Mouse (Mus musculus) liver, embryonic 16.5 days (tissue): ENCODE results near the gene Pik3ap1. TPM values are rescaled to one million over a fixed set of nuclear protein-coding genes. Genes with fewer than 3 reads are reported as not detected.
"Not testable (repeated sequence)": the region's sequence is repeated elsewhere in the genome, so short reads cannot be mapped to it uniquely, and the experiment has no call there.

Source experiments
- ATAC-seq: fragments of 200-750 bp; cut with Nextera tagmentation; 2 replicates; pipeline ENCODE4 v1.8.0; 2017; ENCODE audit warnings: low read depth, mild to moderate bottlenecking, moderate number of reproducible peaks, moderate library complexity
- H3K27ac ChIP-seq: fragments of 300-500 bp; sonication (generic); 2 replicates; pipeline ENCODE4 v1.5.1; 2014; ENCODE audit warnings: mild to moderate bottlenecking, low read length
- H3K27me3 ChIP-seq: fragments of 300-500 bp; sonication (generic); 2 replicates; pipeline ENCODE4 v1.6.1; 2014; ENCODE audit warnings: low read depth, low read length, mixed read lengths; ENCODE audit not compliant: control insufficient read depth, insufficient read depth
- H3K36me3 ChIP-seq: fragments of 300-500 bp; sonication (generic); 2 replicates; pipeline ENCODE4 v1.6.1; 2014; ENCODE audit warnings: mild to moderate bottlenecking; ENCODE audit not compliant: control insufficient read depth, insufficient read depth
- H3K4me1 ChIP-seq: fragments of 300-500 bp; sonication (generic); 2 replicates; pipeline ENCODE4 v1.6.1; 2014; ENCODE audit warnings: low read depth, low read length, mixed read lengths; ENCODE audit not compliant: control insufficient read depth
- H3K4me2 ChIP-seq: fragments of 300-500 bp; sonication (generic); 2 replicates; pipeline ENCODE4 v1.6.1; 2014; ENCODE audit warnings: low read depth, low read length, mixed read lengths
- H3K4me3 ChIP-seq: fragments of 300-500 bp; sonication (generic); 2 replicates; pipeline ENCODE4 v1.5.1; 2014; ENCODE audit warnings: low read depth, mild to moderate bottlenecking, low read length
- H3K9ac ChIP-seq: fragments of 300-500 bp; sonication (generic); 2 replicates; pipeline ENCODE4 v1.6.1; 2014; ENCODE audit warnings: low read depth, low read length
- H3K9me3 ChIP-seq: fragments of 300-500 bp; sonication (generic); replicated peaks from 2 replicates; pipeline ENCODE4 v1.6.1; 2016; ENCODE audit warnings: low read length; ENCODE audit not compliant: control insufficient read depth
- WGBS: fragments of 180-500 bp; shearing (Covaris S2); extraction: QIAGEN DNeasy Blood & Tissue Kit; methylation state at CpG from one replicate; pipeline ENCODE4 v1.1.7; 2014; ENCODE audit not compliant: insufficient replicate concordance; 5-methylcytosine and 5-hydroxymethylcytosine counted together
- polyA plus RNA-seq: library from polyadenylated mRNA; unstranded; fragments of >200 nt; fragmentation: Nextera tagmentation; extraction: Ambion mirVana; gene quantifications from 2 replicates; pipeline ENCODE4 v1.2.1, GENCODE M21; 2015

Gene Pik3ap1
- polyA plus RNA-seq: 14.9 and 17.9 TPM in 2 replicates

DNA sequence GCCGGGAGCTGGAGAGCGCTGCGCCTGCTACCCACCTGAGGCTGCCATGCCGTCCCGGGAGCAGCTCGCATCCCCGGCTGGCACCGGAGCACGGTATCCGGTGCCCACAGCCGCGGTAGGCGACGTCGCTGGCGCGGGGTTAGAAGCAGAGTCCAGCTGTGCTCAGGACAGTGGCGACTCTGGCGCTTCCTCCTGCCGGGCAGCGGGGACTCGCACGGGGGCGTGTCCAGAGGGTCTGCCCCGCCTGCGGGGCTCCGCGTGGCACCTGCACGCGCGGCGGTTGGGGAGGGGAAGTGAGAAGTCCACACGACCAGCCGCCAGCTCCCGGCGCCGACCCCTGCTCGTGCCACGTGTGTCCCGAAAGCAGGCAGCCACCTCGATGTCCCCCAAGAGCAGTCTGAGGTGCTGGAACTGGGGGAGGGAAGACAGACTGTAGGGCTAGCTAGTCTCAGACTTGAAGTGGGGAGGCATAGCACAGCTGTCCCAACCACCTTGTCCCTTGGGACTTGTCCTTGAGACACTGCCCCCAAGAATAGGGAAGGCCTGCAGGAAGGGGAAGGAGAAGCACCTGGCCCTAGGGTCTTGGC, at the start of gene Pik3ap1:
Gene Pik3ap1, minus strand, starts transcription at position 181 of the 587 bp plus-strand sequence.
- peak; percentile 52 for ATAC-seq
- Histone ChIP-seq H3K4me1 (peaks cover 16% of the 10 kb centered on the region), H3K4me3 (peak within 1 kb of the TSS; percentile 63)

DNA sequence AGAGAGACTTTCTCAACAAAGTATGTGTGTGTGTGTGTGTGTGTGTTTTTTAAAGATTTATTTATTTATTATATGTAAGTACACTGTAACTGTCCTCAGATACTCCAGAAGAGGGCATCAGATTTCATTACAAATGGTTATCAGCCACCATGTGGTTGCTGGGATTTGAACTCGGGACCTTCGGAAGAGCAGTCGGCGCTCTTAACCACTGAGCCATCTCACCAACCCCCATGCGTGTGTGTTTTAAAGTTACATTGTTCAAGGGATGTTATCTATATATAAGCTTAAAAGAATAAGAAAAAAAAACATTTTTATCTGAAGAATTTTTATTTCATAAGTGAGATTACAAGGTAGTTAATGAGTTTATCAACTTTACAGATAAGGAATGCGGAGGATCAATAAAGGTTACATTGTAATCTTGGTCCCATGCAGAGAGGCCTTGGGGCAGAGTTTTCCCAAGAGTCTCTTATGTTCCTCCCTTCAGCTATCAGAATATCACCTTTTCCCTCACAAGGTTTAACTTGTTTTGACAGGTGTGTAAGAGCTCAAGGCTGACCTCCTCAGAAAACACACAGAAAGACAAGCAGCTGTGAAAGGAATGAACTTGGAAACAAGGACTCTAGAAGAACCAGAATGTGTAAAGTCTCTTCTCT, 46.7 kb upstream of the Pik3ap1 start:
- H3K27ac ChIP-seq, ATAC-seq, H3K4me2 ChIP-seq, H3K4me3 ChIP-seq, H3K9ac ChIP-seq, H3K4me1 ChIP-seq, H3K9me3 ChIP-seq, H3K27me3 ChIP-seq, H3K36me3 ChIP-seq: not testable (repeated sequence)
- WGBS: no CpG with 5 or more reads among the region's 6 CpGs

More for the DNA sequence above, at the start of gene Pik3ap1:
- Histone ChIP-seq H3K9ac (peak within 1 kb of the TSS; percentile 62), H3K27ac (peak within 1 kb of the TSS; percentile 53), H3K36me3 (no peaks in the 10 kb centered on the region), H3K4me2 (peak within 1 kb of the TSS; percentile 61), H3K27me3 (no peaks in the 10 kb centered on the region; the same call in 1 of the 2 replicates), H3K9me3 (no peaks in the 10 kb centered on the region)
- WGBS: under 1% methylated on average over 40 of the region's 41 CpGs

DNA sequence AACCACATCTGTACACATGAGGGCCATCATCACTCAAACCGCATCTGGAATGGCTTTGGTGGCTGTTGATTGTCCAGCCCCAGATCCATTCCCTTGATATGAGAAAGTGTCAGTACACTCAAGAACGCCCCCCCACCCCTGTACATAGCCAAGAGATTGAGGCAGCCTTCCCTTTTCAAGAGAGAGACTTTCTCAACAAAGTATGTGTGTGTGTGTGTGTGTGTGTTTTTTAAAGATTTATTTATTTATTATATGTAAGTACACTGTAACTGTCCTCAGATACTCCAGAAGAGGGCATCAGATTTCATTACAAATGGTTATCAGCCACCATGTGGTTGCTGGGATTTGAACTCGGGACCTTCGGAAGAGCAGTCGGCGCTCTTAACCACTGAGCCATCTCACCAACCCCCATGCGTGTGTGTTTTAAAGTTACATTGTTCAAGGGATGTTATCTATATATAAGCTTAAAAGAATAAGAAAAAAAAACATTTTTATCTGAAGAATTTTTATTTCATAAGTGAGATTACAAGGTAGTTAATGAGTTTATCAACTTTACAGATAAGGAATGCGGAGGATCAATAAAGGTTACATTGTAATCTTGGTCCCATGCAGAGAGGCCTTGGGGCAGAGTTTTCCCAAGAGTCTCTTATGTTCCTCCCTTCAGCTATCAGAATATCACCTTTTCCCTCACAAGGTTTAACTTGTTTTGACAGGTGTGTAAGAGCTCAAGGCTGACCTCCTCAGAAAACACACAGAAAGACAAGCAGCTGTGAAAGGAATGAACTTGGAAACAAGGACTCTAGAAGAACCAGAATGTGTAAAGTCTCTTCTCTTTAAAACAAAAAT, 41.2 kb upstream of the Pik3ap1 start:
- H3K27me3 ChIP-seq, H3K9ac ChIP-seq, H3K27ac ChIP-seq, H3K4me1 ChIP-seq, H3K4me2 ChIP-seq, H3K4me3 ChIP-seq, H3K36me3 ChIP-seq, ATAC-seq, H3K9me3 ChIP-seq: not testable (repeated sequence)
- WGBS: no CpG with 5 or more reads among the region's 8 CpGs

DNA sequence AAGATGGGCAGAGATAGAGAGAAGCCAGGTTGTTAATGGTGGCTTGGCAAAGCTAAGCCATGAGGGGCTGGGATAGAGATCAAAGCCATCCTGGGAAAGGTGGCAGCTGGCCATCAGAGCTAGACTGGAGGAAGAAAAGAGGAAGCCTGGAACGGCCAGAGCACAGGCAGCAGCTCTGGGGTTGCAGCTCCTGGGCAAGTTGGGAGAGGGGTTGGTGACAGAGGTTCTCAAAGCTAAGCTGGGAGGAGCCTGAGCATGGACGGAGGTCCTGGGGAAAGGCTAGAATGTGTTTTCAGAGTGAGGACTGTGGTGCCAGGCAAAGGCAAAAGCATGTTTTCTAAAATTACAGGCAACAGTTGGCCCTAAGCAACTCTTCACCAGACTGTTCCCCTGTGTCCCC, 36.4 kb upstream of the Pik3ap1 start:
- Histone ChIP-seq H3K9me3 (no peaks in the 10 kb centered on the region), H3K4me2 (no peak overlapping the region), H3K27ac (no peak overlapping the region), H3K36me3 (no peaks in the 10 kb centered on the region), H3K9ac (no peak overlapping the region), H3K4me1 (no peaks in the 10 kb centered on the region), H3K27me3 (no peaks in the 10 kb centered on the region), H3K4me3 (no peak overlapping the region)
- ATAC-seq: no peak
- 27% methylated on average over 2 of the region's 2 CpGs for WGBS

DNA sequence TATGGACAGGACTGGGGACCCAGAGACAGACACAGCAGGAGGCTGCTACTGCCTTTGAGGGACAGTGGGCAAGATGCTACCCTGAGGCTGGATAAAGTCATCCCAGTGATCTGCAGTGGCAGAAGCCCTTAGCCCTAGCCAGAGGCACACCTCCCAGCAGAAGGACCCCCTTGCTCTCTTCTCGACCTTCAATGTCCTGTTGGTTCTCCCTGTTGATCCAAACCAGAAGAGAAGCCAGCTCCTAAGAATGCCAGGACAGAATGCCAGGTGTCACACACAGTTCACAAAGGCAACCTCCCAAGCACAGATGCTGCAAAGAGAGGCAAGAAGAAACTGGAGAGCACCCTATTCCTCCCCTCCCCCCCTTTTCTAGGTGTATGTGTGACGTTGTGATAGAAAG, 33.9 kb upstream of the Pik3ap1 start:
- 44% methylated on average over 2 of the region's 2 CpGs for WGBS
- Histone ChIP-seq H3K27me3 (no peaks in the 10 kb centered on the region), H3K27ac (no peak overlapping the region), H3K36me3 (no peaks in the 10 kb centered on the region), H3K4me1 (no peaks in the 10 kb centered on the region), H3K4me3 (no peak overlapping the region), H3K9me3 (no peaks in the 10 kb centered on the region), H3K9ac (no peak overlapping the region), H3K4me2 (no peak overlapping the region)
- no peak for ATAC-seq

DNA sequence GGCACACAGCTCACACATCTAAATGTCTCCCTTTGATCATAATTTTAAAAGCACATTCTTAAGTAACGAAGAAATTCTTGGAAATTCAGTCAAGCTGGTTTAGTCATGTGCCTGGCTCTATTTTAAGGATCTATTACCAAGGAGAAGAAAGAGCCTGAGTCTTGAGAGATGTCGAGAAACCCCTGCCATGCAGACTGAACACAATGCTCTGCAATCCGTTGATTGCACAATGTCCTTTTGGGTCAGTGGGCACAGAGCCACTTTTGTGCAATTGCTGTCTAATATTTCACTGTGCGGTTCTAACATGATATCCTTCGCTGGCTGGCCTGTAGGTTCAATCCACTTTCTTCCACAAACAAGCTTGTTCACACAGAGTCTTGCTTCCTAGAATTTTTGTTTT, 33.1 kb upstream of the Pik3ap1 start:
- no peaks in the 10 kb centered on the region for H3K27me3 ChIP-seq
- ATAC-seq: no peak
- H3K27ac ChIP-seq: no peak overlapping the region
- no peaks in the 10 kb centered on the region for H3K4me1 ChIP-seq
- 47% methylated on average over 5 of the region's 5 CpGs for WGBS
- H3K9ac ChIP-seq: no peak overlapping the region
- H3K9me3 ChIP-seq: no peaks in the 10 kb centered on the region
- no peak overlapping the region for H3K4me3 ChIP-seq
- no peak overlapping the region for H3K4me2 ChIP-seq
- no peaks in the 10 kb centered on the region for H3K36me3 ChIP-seq

DNA sequence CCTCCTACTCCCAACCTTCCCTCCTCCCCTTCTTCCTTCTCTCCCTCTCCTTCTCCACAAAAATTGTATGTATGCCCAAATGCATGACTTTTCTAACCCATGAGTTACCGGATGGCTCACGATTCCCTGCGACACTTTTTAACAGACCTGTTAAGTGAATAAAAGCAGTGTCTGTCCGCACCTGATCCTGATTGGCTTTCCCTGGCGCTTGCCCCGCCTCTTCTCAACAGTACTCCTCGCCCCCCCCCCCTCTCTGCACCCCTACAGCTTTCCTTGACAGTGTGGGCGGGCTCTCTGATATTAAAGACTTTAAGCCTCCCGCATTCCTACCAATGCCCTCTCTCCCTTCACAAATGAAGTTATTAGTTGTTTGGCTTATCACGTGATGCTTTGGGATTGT, 31.3 kb upstream of the Pik3ap1 start:
- no peak overlapping the region for H3K4me3 ChIP-seq
- H3K36me3 ChIP-seq: no peaks in the 10 kb centered on the region
- no peak for ATAC-seq
- H3K4me2 ChIP-seq: no peak overlapping the region
- H3K27ac ChIP-seq: no peak overlapping the region
- H3K9ac ChIP-seq: no peak overlapping the region
- WGBS: 40% methylated on average over 10 of the region's 10 CpGs
- no peaks in the 10 kb centered on the region for H3K9me3 ChIP-seq
- H3K27me3 ChIP-seq: no peaks in the 10 kb centered on the region
- no peaks in the 10 kb centered on the region for H3K4me1 ChIP-seq

DNA sequence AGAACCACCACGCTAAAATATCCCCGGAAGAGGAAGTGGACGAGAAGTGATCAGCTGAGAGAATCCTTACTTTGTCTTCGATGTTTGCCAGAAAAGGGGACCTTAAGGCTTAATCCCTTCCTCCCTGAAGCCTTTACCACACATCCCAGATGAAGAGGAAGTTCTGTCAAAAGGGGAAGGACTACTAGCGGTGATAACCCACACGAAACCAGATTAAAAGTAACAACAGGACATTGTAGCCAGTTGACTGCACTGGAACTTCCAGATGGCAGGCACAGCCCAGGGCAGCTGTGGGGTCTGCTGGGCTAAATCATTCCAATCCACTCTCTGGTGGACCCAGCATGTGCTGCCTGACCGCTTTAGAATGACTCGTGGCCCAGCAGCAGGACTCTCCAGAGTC, 17.7 kb upstream of the Pik3ap1 start:
- Histone ChIP-seq H3K9me3 (no peaks in the 10 kb centered on the region), H3K4me3 (no peak overlapping the region), H3K27ac (no peak overlapping the region), H3K27me3 (no peaks in the 10 kb centered on the region), H3K4me1 (no peaks in the 10 kb centered on the region), H3K4me2 (no peak overlapping the region), H3K9ac (no peak overlapping the region), H3K36me3 (no peaks in the 10 kb centered on the region)
- 24% methylated on average over 8 of the region's 8 CpGs for WGBS
- ATAC-seq: no peak

DNA sequence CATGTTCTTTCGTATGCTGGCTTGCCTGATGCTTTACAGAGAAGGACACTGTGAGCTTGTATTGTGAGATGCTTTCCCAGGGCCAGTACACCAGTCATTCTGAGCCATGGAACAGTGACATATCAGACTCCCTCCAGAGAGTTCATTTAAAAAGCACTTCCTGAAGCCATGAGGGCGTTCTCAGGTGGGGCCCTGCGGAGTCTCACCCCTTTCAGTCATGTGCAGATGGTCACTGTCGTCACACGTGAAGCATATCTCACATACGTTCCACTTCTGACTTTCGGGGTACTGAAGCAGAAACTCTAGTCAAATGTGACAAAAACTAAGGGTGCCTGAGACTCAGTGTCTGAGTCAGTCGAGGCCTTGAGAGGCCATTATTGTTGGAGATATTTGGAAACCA, 6.0 kb upstream of the Pik3ap1 start:
- no peak overlapping the region for H3K27ac ChIP-seq
- H3K4me1 ChIP-seq: peaks cover 7% of the 10 kb centered on the region
- 63% methylated on average over 8 of the region's 8 CpGs for WGBS
- H3K4me2 ChIP-seq: no peak overlapping the region
- no peaks in the 10 kb centered on the region for H3K27me3 ChIP-seq
- no peaks in the 10 kb centered on the region for H3K36me3 ChIP-seq
- no peak overlapping the region for H3K9ac ChIP-seq
- no peaks in the 10 kb centered on the region for H3K9me3 ChIP-seq
- H3K4me3 ChIP-seq: no peak overlapping the region
- ATAC-seq: no peak
